27 mouse cellular contexts compared by ENCODE assay signal in genomic region chr6:62367802-62368201, GRCm38 (mm10).
"Had no signal": no experiment of that assay in that cellular context is flagged by ENCODE, and none has a peak within 500 bp of the region (broad histone marks: within the 10 kb centered on the region; RNA-seq: fewer than 3 reads in every experiment).

No protein-coding gene starts in this region.

- H3K4me3 ChIP-seq: gastrocnemius, adult 2 months; hindbrain, embryonic 10.5 days; hindbrain, embryonic 12.5 days; intestine, embryonic 15.5 days; layer of hippocampus, adult 2 months; left cerebral cortex, adult 2 months; limb, embryonic 10.5 days; limb, embryonic 12.5 days; liver, embryonic 13.5 days; liver, embryonic 15.5 days had no signal

- H3K36me3 ChIP-seq: hindbrain, embryonic 10.5 days; hindbrain, embryonic 12.5 days; intestine, embryonic 15.5 days; limb, embryonic 10.5 days; limb, embryonic 12.5 days; liver, embryonic 13.5 days; liver, embryonic 15.5 days had no signal

- H3K4me1 ChIP-seq: hindbrain, embryonic 10.5 days; hindbrain, embryonic 12.5 days; intestine, embryonic 15.5 days; limb, embryonic 10.5 days; limb, embryonic 12.5 days; liver, embryonic 13.5 days; liver, embryonic 15.5 days had no signal

- H3K4me2 ChIP-seq: hindbrain, embryonic 12.5 days; hindbrain, embryonic 14.5 days; intestine, embryonic 15.5 days; limb, embryonic 12.5 days; liver, embryonic 11.5 days; liver, embryonic 13.5 days; liver, embryonic 15.5 days had no signal

- ATAC-seq: forebrain, embryonic 16.5 days; hindbrain, embryonic 16.5 days; inflammation-experienced regulatory T-cells, adult 6 months; intestine, embryonic 15.5 days; intestine, postnatal 0 days; liver, postnatal 0 days had no signal

- H3K27me3 ChIP-seq: hindbrain, embryonic 12.5 days; intestine, embryonic 15.5 days; limb, embryonic 12.5 days; liver, embryonic 13.5 days; liver, embryonic 15.5 days had no signal

- DNase-seq: gastrocnemius, adult 2 months; gastrocnemius, postnatal 10 days; gastrocnemius, postnatal 25 days; heart, postnatal 10 days; kidney, adult 18-20 months; kidney, adult 8-10 months; kidney, postnatal 10 days; kidney, postnatal 25 days; kidney, postnatal 4 days; liver; liver, embryonic 13.5 days; liver, postnatal 0 days; lung, adult 2 months had no signal

- H3K27ac ChIP-seq: gastrocnemius, adult 2 months; hindbrain, embryonic 10.5 days; hindbrain, embryonic 12.5 days; hindbrain, embryonic 14.5 days; intestine, embryonic 15.5 days; layer of hippocampus, adult 2 months; left cerebral cortex, adult 2 months; limb, embryonic 10.5 days; limb, embryonic 12.5 days; liver, embryonic 13.5 days; liver, embryonic 15.5 days had no signal

- H3K9me3 ChIP-seq: hindbrain, embryonic 10.5 days; hindbrain, embryonic 12.5 days; intestine, embryonic 15.5 days; limb, embryonic 10.5 days; limb, embryonic 12.5 days; liver, embryonic 13.5 days; liver, embryonic 15.5 days had no signal

- H3K9ac ChIP-seq: hindbrain, embryonic 12.5 days; hindbrain, embryonic 14.5 days; intestine, embryonic 15.5 days; limb, embryonic 12.5 days; liver, embryonic 13.5 days; liver, embryonic 15.5 days; liver, postnatal 0 days had no signal
